In the genomic region with DNA sequence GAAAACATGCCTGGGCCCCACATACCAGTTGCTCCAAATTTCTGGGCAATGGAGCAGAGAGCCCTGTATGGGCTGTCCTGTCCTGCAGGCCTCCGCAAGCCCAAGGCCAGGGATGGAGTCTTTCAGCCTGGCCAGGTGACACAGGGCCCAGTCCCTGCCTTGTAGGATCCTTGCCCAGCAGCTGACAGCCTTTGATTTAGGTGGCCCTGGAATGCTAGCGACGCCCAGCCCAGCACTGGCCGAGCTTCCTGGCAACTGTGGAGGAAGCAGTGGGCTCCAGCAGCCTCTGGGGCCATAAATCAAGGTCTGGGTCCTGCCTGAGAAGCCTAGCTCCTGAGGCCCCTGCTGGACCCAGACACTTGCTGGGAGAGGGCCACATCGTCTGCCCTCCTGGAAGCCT, we compare ENCODE assay signal across 8 mouse cellular contexts. TPM values are rescaled to one million over a fixed set of nuclear protein-coding genes. Genes with fewer than 3 reads are reported as not detected.
DNase-seq lines count a peak whose midpoint lies in the region.
"Had no signal": no experiment of that assay in that cellular context is flagged by ENCODE, and none has a peak within 500 bp of the region (broad histone marks: within the 10 kb centered on the region; RNA-seq: fewer than 3 reads in every experiment).

No protein-coding gene starts in this region.

- DNase-seq in lung, postnatal 10 days = peak; percentile 21
- no peak for DNase-seq in lung, postnatal 36 days
- peak; percentile 67 for DNase-seq in gastrocnemius, postnatal 10 days
- peak; percentile 74 for DNase-seq in kidney, postnatal 14 days
- peak; percentile 70 for DNase-seq in skeletal muscle tissue, adult 2 months (ENCODE audit: low read depth, low spot score)
- no peak for DNase-seq in thymus, adult 18-20 months
- DNase-seq in left cerebral cortex, adult 11 months (ENCODE audit: low spot score) = no peak
- DNase-seq: lung, embryonic 14.5 days had no signal

RNA-seq across cellular contexts. Expression of a gene that starts 4.6 kb away (rescaled TPM):
- 1 to 10 TPM; 6.6 to 7.0 TPM for total RNA-seq in gastrocnemius, postnatal 10 days (2021)

RNA-seq across cellular contexts. Expression of a gene that starts 4.9 kb away (rescaled TPM):
- total RNA-seq in gastrocnemius, postnatal 10 days (2021) = 100 to 1,000 TPM; 377 to 422 TPM

RNA-seq across cellular contexts. Expression of a gene that starts 34.9 kb away (rescaled TPM):
- total RNA-seq in gastrocnemius, postnatal 10 days (2021) = 1 to 10 TPM in 1 of 2 experiments, under 1 TPM in 1; 0.95 to 1.4 TPM

RNA-seq across cellular contexts. Expression of a gene that starts 42.1 kb away (rescaled TPM):
- total RNA-seq in gastrocnemius, postnatal 10 days (2021) = 10 to 100 TPM; 17.3 to 21.1 TPM

RNA-seq across cellular contexts. Expression of a gene that starts 47.6 kb away (rescaled TPM):
- total RNA-seq in gastrocnemius, postnatal 10 days (2021) = under 1 TPM; 0.19 to 0.20 TPM

Comparison
In these comparisons a context has a peak if more than half of its experiments do, and no peak if none do; other contexts are left out.
1. DNase-seq: peak in lung, postnatal 10 days (single experiment), gastrocnemius, postnatal 10 days (single experiment), kidney, postnatal 14 days (single experiment) and skeletal muscle tissue, adult 2 months (single experiment); none in lung, postnatal 36 days (single experiment), thymus, adult 18-20 months (0 of 2) and left cerebral cortex, adult 11 months (single experiment).